Mouse (Mus musculus) adrenal gland, adult 2 months (tissue): Measurements from ENCODE around the gene F2rl1. TPM values are rescaled to one million over a fixed set of nuclear protein-coding genes. Genes with fewer than 3 reads are reported as not detected.

Experiments used
- DNase-seq: peaks from one replicate; pipeline ENCODE4 v3.0.0; 2021
- long read RNA-seq: library from polyadenylated mRNA; stranded (forward); transcript quantifications from one replicate; pipeline ENCODE4 v2.0.0, GENCODE M21; 2021
- polyA plus RNA-seq: library from polyadenylated mRNA; depleted of rRNA; stranded (reverse); fragments of >200 nt; gene quantifications from 2 replicates; pipeline ENCODE4 v1.2.3, GENCODE M21; 2012; rRNA removed
- total RNA-seq, 2 experiments: library from RNA; stranded (reverse); gene quantifications; 2 replicates each; pipeline ENCODE4 v1.2.3; 2021

F2rl1 gene
- total RNA-seq (under 1 TPM; 0.17 to 0.20 TPM), polyA plus RNA-seq (0.12 and 0.28 TPM in 2 replicates)
- long read RNA-seq: 0 reads

DNA sequence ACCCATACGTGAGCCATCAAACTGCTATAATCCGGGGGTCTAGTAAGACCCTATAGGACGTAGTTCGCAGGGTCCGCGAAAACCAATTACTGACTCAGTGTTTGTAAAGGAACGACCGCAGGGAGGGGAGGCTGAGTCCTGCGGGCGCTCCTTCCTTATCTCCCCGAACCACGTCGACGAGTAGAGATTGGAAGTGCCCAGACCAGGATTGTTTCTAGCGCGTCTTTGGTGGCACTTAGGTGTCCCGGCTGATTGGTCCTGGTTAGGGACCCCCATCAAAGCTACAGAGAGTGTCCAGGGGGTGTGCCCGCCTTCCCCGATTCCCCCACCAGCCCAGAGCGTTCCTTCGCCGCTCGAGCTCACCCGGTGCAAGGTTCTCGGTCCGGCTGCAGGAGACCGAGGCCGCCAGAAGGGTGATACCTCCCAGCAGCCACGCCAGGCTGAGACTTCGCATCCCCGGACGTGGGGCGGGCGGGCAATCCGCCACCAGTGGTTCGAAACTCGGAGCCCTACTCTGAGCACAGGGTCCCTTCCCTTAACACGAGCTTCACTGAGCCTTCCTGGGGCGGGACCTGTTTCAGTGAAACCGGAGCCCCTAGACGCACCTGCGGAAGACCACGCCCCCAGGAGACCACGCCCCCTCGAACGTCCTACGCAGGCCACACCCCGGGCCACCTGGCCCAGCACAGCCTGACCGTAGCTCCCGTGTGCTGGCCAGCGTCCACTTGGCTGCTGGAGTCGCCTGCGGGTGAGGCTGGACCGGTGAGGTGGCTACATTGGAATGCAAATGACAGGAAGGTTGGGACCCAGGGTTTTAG lies at the start of gene F2rl1:
TSS of gene F2rl1 (minus strand) at position 554 of the 818 bp plus-strand sequence.
- peak; percentile 33 for DNase-seq

DNA sequence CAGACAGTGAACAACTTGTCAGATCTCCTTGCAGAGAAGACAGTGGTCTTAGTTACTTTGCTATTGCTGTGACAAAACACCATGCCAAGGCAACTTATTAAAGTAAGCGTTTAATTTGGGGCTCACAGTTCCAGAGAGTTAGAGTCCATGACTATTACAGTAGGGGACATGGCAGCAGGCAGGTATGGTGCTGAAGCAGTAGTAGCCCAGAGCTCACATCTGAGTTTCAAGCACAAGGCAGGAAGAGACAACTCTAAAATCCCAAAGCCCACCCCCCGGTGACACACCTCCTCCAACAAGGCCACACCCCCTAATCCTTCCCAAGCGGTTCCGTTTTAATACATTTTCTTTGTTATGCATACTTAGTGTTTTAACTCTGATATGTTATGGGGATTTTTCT lies 45.9 kb upstream of the F2rl1 start:
- DNase-seq: no peak

GRCm38 (mm10) chr13:95569326-95569725 lies 44.3 kb upstream of the F2rl1 start:
- DNase-seq: no peak

- no peak for DNase-seq
Measured at GRCm38 (mm10) chr13:95568336-95568735, 43.3 kb upstream of the F2rl1 start.

GRCm38 (mm10) chr13:95566841-95567551 lies 42.0 kb upstream of the F2rl1 start:
- no peak for DNase-seq

DNA sequence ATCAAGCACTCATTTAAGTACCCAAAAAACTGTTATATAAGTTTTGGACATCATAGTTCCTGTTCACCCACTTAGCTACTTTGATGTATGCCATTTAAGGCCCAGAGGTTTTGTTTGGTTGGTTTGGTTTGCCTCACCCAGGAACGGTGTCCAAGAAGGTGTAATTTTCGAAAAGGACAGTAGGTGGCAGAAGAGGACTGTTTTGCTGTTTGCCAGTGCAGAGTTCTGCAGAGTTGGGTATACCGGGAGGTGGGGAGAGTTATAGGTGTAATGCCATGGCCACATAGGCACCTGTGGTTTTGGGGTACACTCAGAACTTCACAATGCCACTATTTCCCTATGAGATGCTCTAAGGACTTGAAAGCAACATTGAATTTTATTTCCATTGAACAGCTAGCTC lies 38.7 kb upstream of the F2rl1 start:
- peak; percentile 72 for DNase-seq

- no peak for DNase-seq
Measured at GRCm38 (mm10) chr13:95563066-95563610, 38.1 kb upstream of the F2rl1 start.

DNA sequence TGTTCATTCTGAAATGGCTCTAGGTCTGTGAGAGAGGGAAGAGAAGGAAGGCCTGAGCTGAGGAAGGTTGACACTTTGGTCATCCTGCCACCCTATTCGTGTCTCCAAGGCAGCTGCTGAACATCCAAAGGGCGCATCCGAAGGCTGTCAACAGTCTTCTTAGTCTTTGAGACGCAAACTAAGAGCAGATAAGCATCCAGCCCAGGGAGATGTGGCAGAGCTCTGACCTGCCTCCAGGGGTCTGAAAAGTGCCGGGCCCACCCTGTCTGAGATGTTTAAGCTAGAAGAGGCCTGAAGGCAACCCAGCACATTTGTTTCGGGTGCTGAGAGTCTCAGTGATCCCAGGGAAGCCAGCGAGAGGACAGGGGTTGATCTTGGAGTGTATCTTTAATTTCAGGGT lies 32.3 kb upstream of the F2rl1 start:
- no peak for DNase-seq

DNA sequence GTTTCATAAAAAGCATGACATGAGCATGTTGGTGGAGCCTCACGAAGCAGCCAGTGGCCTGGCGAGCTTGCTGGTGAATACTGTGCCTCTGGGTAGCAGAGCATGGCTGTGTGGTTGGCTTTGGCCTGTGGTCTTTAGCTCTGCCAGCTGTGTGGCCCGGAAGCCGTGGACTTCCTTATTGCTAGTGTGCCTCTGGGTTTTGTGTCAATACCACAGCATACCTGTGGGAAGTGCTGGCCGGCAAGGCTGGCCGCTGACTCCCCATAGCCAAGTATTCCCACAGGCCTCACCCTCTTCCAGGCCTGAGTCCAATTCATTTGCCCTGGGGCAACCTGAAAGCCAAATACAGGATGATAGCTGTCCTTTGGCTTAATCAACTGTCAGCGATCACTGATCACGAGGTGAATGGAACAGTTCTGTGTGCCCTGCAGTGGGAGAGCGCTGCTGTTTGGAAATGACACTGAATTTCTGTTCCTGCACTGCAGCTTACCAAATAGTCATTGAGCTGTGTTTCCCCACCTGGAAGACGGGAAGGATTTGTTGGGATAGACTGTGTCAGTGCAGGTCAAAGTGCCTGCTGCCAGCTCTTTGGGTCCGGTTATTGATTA lies 29.0 kb upstream of the F2rl1 start:
- peak; percentile 11 for DNase-seq

- no peak for DNase-seq
Measured at GRCm38 (mm10) chr13:95550636-95551370, 25.8 kb upstream of the F2rl1 start.

DNA sequence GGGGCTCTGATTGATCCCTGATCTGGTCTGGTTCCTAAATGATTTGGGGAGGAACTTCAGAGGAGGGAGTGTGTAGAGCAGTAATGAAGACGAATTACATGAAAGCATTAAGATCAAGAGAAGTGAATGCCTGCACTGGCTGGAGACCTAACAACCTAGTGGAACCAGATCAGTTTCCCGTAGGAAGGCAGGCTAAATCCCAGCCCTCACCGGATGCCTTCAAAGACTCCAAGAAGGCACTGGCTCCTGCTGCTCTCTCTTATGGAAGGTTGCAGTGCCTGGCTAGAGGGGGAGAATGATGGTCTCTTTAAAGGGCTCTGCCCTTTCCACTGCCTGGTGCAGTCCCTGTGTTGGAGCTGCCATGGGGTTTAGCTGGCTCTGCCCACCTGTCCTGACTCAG lies 24.4 kb upstream of the F2rl1 start:
- DNase-seq: no peak

- no peak for DNase-seq
Measured at GRCm38 (mm10) chr13:95548856-95549255, 23.8 kb upstream of the F2rl1 start.

GRCm38 (mm10) chr13:95548291-95548789 lies 23.3 kb upstream of the F2rl1 start:
- peak; percentile 10 for DNase-seq

GRCm38 (mm10) chr13:95547090-95547611 lies 22.1 kb upstream of the F2rl1 start:
- DNase-seq: no peak

DNA sequence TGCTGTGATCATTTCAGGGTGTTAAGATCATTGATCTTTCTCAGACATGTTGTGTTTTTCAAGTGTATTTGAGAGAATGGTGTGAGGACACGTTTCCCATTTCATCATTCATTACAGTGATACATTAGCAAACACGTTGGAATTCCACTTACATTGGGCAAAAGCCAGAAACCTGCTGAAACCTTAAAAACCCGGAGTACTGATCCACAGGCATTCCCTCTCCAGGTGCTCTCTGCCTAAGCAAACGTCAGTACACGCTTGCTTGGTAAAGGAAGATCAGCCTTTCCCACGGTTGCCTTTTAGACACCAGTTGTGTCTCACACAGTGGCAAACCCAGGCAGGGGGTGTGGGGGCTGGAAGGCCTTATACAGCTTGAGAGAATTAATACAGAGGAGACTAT lies 21.2 kb upstream of the F2rl1 start:
- no peak for DNase-seq

GRCm38 (mm10) chr13:95545729-95546186 lies 20.7 kb upstream of the F2rl1 start:
- no peak for DNase-seq

GRCm38 (mm10) chr13:95538021-95538420 lies 13.0 kb upstream of the F2rl1 start:
- DNase-seq: no peak

DNA sequence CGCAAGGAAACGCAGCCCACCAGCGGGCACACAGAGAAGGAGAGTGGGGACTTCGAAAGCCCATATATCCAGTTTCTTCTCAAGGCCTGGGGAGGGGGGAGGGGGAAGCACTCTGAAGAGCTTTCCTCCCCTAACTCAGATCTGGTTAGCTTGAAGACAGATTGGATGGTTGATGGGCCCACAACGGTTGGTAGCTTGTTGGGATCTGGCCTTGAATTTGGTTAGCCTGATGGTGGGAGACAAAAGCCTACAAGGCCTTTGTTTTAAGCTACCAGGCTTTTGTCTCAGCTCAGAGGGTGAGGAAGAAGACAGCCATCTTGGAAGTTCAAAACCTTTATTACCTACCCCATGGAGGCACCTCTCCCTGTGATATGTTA lies 11.1 kb upstream of the F2rl1 start:
- no peak for DNase-seq

- DNase-seq: no peak
Measured at GRCm38 (mm10) chr13:95535461-95536116, 10.6 kb upstream of the F2rl1 start.

DNA sequence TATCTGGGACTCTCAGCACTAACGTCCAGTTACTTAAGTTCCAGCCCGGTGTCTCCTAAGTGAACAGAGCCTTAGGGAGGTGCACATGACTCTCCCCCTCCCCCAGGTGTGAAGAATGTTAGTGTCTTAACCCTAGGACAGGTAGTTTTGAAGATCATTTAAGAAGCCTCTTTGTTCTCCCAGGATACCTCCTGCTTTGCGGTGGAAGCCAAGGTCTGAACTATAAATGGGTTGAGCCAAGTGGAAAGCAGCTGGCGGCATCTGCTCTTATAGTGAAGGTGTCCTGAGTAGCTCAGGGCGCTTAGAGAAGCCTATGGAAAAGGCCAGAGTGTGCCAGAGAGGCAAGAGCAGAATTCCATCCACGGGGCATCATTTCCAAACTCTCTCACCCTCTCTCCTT lies 10.0 kb upstream of the F2rl1 start:
- no peak for DNase-seq

DNA sequence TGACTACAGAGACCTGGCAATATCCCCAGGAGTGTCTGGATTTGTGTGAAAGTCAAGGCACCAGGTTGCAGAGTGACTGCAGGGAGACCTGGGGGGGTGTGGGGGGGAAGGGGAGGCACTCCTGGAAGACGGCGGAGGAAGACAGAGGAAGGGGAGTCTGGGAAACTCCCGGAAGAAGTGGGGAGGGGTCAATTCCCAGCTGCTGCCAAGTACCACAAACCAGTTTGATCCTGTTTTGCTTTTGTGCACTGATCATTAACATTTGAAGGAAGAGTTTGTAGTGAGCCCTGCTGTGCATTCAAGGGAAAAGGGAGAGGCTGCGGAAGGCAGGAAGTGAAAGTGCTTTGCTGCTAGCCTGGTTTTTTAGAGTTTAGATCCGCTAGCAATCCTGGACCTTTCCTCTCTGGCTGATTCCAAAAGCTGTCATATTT lies 9.1 kb upstream of the F2rl1 start:
- no peak for DNase-seq
